Mouse (Mus musculus) midbrain, embryonic 15.5 days (tissue): ENCODE data around the gene Enc1. TPM values are rescaled to one million over a fixed set of nuclear protein-coding genes. Genes with fewer than 3 reads are reported as not detected.

Experiments used
- ATAC-seq: fragments of 200-750 bp; cut with Nextera tagmentation; replicated peaks from 2 replicates; pipeline ENCODE4 v1.8.0; 2017; ENCODE audit warnings: moderate TSS enrichment
- H3K27ac ChIP-seq: fragments of 300-500 bp; sonication (generic); 2 replicates; pipeline ENCODE4 v1.5.1; 2015; ENCODE audit warnings: mild to moderate bottlenecking, inconsistent platforms
- H3K27me3 ChIP-seq: fragments of 300-500 bp; sonication (generic); replicated peaks from 2 replicates; pipeline ENCODE4 v1.6.1; 2015; ENCODE audit warnings: inconsistent platforms
- H3K36me3 ChIP-seq: fragments of 300-500 bp; sonication (generic); replicated peaks from 2 replicates; pipeline ENCODE4 v1.6.1; 2015; ENCODE audit warnings: inconsistent platforms
- H3K4me1 ChIP-seq: fragments of 300-500 bp; sonication (generic); 2 replicates; pipeline ENCODE4 v1.6.1; 2015; ENCODE audit warnings: inconsistent platforms
- H3K4me2 ChIP-seq: fragments of 300-500 bp; sonication (generic); 2 replicates; pipeline ENCODE4 v1.6.1; 2015; ENCODE audit warnings: inconsistent platforms, mild to moderate bottlenecking, moderate library complexity
- H3K4me3 ChIP-seq: fragments of 300-500 bp; sonication (generic); 2 replicates; pipeline ENCODE4 v1.5.1; 2015; ENCODE audit warnings: mild to moderate bottlenecking, inconsistent platforms
- H3K9ac ChIP-seq: fragments of 300-500 bp; sonication (generic); 2 replicates; pipeline ENCODE4 v1.6.1; 2015; ENCODE audit warnings: mild to moderate bottlenecking, inconsistent platforms
- H3K9me3 ChIP-seq: fragments of 300-500 bp; sonication (generic); 2 replicates; pipeline ENCODE4 v1.6.1; 2016; ENCODE audit warnings: inconsistent platforms
- WGBS: fragments of 180-500 bp; shearing (Covaris S2); methylation state at CpG from one replicate; pipeline ENCODE4 v1.1.7; 2015; ENCODE audit warnings: mixed read lengths; 5-methylcytosine and 5-hydroxymethylcytosine counted together
- polyA plus RNA-seq: library from polyadenylated mRNA; unstranded; fragments of >200 nt; fragmentation: Nextera tagmentation; extraction: Ambion mirVana; gene quantifications from 2 replicates; pipeline ENCODE4 v1.2.1, GENCODE M21; 2015

Enc1 gene
- 76.1 and 81.9 TPM in 2 replicates for polyA plus RNA-seq

DNA sequence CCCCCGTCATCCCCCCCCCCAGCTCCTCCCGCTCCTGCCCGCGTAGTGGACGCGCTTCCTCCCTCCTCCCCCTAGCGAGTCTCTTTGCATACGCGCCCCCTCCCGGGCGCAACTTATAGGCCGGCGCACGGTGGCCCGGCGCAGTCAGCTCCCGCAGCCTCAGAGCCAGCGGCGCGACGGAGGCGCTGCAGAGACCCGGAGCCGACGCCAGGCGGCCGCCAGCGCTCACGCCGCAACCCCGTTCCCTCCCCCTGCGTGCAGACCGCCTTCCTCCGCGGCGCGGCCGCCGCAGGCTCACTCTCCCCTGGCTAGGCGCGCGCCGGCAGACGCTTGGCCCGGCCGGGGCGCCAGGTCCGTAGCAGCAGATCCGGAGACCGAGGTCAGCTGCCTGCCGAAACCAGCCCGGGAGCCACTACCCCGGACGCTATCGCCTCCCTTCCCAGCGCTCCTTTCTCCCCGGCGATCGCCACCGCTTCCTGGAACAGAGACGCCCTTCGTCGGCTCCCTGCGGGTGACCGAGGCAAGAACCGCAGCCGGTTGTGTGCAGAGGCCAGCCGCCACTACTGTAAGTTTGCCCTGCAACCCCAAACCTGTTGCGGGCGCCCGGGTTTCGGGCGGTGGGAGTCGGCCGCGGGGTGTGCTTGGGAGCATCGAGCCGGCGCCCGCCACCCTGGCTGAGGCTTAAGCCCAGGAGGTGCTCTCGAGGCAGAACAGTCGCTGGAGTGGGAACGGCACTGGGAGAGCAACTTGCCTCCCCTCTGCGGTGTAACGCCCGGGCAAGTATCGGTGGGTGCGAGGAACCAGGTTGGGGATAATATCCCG lies at the start of gene Enc1:
TSS of gene Enc1 (plus strand) at position 141 of the 822 bp plus-strand sequence.
- H3K4me1 ChIP-seq: peaks cover 57% of the 10 kb centered on the region
- under 1% methylated on average over 86 of the region's 89 CpGs for WGBS

DNA sequence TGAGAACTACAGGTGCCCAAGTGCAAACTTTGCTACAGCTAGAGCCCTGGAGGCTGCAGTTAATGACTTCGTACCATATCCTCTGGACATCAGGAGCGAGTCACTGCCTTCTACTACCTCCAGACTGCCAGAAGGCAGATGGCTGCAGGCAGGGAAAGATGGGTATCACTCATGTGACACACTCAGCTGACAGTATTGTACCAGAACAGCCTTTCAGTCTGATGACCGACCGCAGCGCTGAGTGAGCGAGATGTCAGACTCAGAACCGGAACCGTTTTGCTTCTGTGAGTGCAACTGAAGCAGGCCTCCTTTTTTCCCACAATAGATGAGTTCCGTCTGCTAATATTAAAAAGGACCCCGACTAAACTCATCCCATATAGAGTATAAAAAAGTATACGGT lies 48.3 kb upstream of the Enc1 start:
- ATAC-seq: no peak
- no peaks in the 10 kb centered on the region; the same call in 1 of the 2 replicates for H3K4me1 ChIP-seq
- 90% methylated on average over 11 of the region's 11 CpGs for WGBS

More for the DNA sequence above, at the start of gene Enc1:
- peak; percentile 91 for ATAC-seq
- Histone ChIP-seq H3K27me3 (no peaks in the 10 kb centered on the region), H3K4me3 (peak within 1 kb of the TSS; percentile 79), H3K9me3 (no peaks in the 10 kb centered on the region), H3K27ac (peak within 1 kb of the TSS; percentile 92), H3K9ac (peak within 1 kb of the TSS; percentile 87), H3K4me2 (peak within 1 kb of the TSS; percentile 78), H3K36me3 (0 out of 2 replicates have a peak, but pooled peaks cover 6% of the 10 kb centered on the region)

DNA sequence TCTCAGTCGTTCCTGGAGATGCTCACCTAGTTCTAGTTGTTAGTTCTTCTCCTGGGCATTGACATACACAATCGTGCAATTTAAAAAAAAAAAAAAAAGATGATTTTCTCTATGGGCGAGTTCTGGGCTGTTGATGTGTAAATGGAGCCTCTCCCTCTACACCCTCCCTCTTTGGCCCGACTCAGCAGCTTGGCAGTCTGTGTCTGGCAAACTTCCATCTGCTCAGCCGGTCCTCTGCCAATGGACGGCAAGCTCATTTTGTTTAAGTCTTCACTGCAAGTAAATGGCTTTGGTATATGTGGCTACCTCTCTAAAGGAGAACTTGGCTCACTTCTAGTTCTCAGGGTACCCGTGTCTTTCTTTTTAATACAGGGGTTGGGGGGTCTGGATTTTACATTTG lies 47.5 kb upstream of the Enc1 start:
- Histone ChIP-seq H3K4me1 (peaks cover 3% of the 10 kb centered on the region; the same call in 1 of the 2 replicates), H3K4me3 (no peak overlapping the region), H3K4me2 (no peak overlapping the region), H3K9me3 (no peaks in the 10 kb centered on the region), H3K27me3 (no peaks in the 10 kb centered on the region), H3K27ac (no peak overlapping the region), H3K36me3 (no peaks in the 10 kb centered on the region), H3K9ac (no peak overlapping the region)
- no peak for ATAC-seq
- WGBS: 53% methylated on average over 7 of the region's 7 CpGs

More for the DNA sequence above, 48.3 kb upstream of the Enc1 start:
- no peak overlapping the region for H3K27ac ChIP-seq
- no peaks in the 10 kb centered on the region for H3K9me3 ChIP-seq
- no peak overlapping the region for H3K4me2 ChIP-seq
- H3K4me3 ChIP-seq: no peak overlapping the region
- no peak overlapping the region for H3K9ac ChIP-seq
- no peaks in the 10 kb centered on the region for H3K27me3 ChIP-seq
- H3K36me3 ChIP-seq: no peaks in the 10 kb centered on the region

DNA sequence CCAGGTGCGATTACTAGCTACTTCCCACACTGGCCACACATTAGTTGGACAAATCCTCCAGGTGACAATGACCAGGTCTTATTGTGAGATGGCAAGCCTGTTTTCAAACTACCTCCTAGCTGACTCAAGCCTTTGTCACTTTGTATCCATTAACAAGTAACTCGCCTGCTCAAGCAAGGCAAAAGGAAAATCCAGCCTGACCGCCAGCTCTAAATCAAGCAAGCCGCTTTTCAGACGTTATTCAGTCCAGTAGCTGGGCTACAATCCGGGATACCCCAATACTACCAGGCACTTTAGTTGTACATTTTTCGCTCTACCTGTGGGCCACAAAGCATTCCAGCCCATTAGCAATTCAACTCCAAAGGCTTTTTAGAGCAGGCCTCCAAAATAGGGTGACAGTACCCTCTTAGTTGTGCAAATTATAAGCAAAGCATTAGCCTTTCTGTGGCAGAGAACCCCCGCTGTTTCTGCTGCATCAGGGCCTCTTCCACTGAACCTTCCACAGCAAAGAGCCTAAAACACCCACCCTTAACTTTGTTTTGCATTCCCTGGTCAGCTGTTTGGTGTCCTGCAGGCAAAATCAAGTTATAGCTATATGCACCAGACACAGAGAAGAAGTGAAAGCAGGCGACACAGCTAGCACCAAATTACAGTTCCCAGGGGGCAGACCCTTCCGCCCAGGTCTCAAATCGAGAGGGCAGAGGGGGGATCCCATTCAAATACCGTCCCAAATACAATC lies 44.5 kb upstream of the Enc1 start:
- 62% methylated on average over 12 of the region's 12 CpGs for WGBS
- H3K4me2 ChIP-seq: no peak overlapping the region
- no peak for ATAC-seq

DNA sequence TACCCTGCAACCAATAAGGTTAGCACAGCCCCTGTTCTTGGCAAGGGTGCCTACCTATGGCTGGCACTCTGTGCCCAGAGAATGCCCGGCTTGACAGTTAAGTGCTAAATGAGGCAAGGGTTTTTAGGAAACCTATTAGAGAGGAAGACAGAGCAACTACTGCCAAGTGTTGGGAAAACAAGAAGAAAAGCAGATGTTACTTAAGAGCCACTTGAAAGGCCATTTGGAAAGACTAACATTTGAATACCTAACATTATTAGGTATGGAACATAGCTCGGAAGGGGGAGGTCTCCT lies 44.0 kb upstream of the Enc1 start:
- Histone ChIP-seq H3K27ac (no peak overlapping the region), H3K4me3 (no peak overlapping the region), H3K4me2 (no peak overlapping the region), H3K9ac (no peak overlapping the region), H3K36me3 (no peaks in the 10 kb centered on the region), H3K9me3 (no peaks in the 10 kb centered on the region), H3K4me1 (peaks cover 4% of the 10 kb centered on the region; the same call in 1 of the 2 replicates), H3K27me3 (no peaks in the 10 kb centered on the region)
- 95% methylated on average over 2 of the region's 2 CpGs for WGBS
- ATAC-seq: no peak

More for the DNA sequence above, 44.5 kb upstream of the Enc1 start:
- Histone ChIP-seq H3K9ac (no peak overlapping the region), H3K27ac (no peak overlapping the region), H3K36me3 (no peaks in the 10 kb centered on the region), H3K4me1 (peaks cover 4% of the 10 kb centered on the region; the same call in 1 of the 2 replicates), H3K4me3 (no peak overlapping the region), H3K27me3 (no peaks in the 10 kb centered on the region), H3K9me3 (no peaks in the 10 kb centered on the region)

DNA sequence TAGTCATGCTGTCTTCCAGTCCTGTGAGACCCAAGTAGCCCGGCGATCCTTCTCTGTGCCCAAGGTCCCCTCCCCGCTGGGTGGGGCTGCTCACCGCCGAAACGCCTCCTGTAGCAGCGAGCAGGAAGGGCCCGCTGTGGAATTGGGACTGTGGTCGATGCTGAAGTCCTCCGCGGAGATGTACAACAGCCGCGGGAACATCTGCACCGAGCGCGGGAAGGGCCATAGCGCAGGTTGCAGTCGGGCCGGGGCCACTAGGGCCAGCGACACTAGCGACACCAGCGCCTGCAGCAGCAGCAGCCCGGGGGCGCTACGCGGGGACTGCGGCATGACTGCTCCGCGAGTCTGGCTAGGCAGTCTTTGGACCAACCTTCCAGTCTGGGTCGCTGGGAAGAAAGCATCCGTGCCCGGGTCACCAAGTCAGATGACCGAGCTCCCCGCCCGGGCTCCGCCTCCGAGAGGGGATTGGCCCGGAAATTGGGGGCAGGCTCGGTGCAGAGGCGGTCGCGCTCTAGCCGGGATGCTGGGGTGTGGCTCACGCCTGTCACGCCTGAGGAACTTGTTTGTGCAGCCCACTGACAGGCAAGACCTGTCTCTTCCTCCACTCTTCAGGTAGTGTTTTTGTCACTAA lies 42.9 kb upstream of the Enc1 start, which contains the start of gene Hexb:
TSS of gene Hexb (minus strand) at position 426 of the 631 bp plus-strand sequence.
- peak; percentile 91 for ATAC-seq
- H3K36me3 ChIP-seq: no peaks in the 10 kb centered on the region
- peak within 1 kb of the TSS; percentile 55; the same call in 1 of the 2 replicates for H3K27ac ChIP-seq
- WGBS: under 1% methylated on average over 45 of the region's 45 CpGs
- H3K4me1 ChIP-seq: peaks cover 4% of the 10 kb centered on the region; the same call in 1 of the 2 replicates
- peak within 1 kb of the TSS; percentile 54 for H3K4me3 ChIP-seq
- no peaks in the 10 kb centered on the region for H3K9me3 ChIP-seq
- H3K4me2 ChIP-seq: peak within 1 kb of the TSS; percentile 79
- no peaks in the 10 kb centered on the region for H3K27me3 ChIP-seq
- H3K9ac ChIP-seq: peak within 1 kb of the TSS; percentile 54

DNA sequence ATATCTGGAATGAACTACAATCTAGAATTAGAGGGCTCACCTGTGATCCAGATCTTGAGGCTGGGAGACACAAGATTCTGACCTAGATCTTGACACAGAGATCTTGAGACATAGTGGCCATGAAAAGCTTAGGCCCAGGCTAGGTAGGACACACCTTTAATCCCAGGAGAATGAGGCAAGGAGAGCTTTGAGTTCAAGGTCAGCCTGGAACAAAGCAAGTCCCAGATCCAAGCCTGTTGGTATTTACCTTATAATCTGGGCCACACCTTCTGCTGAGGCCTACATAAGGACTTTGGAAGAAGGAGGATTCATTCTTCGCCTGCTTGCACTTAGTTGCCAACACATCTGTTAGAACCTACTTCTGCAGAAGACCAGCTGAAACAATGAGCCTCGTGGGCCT lies 41.8 kb upstream of the Enc1 start:
- H3K27me3 ChIP-seq: no peaks in the 10 kb centered on the region
- H3K27ac ChIP-seq: no peak overlapping the region
- no peaks in the 10 kb centered on the region for H3K9me3 ChIP-seq
- no peak for ATAC-seq
- WGBS: 80% methylated on average over 2 of the region's 2 CpGs
- H3K4me1 ChIP-seq: peaks cover 4% of the 10 kb centered on the region; the same call in 1 of the 2 replicates
- H3K36me3 ChIP-seq: no peaks in the 10 kb centered on the region
- no peak overlapping the region for H3K9ac ChIP-seq
- H3K4me2 ChIP-seq: no peak overlapping the region
- no peak overlapping the region for H3K4me3 ChIP-seq

DNA sequence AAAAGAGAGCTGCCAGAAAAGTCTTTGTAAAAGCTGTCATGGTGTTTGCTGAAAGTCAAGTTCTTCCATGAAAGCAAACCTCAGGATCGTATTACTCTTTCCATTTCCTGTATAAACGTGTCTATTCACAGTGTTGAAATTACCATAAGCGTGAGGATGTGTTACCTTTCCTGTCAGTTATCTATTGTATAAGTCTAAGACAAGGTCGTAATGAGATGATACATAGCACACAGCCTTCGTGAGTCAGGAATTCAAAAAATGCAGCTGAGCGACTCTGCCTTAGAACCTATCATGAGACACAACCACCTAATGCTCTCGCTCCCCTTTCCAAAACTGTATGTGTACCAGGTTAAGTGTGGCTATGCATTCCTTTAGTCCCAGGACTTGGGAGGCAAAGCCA lies 39.8 kb upstream of the Enc1 start:
- 66% methylated on average over 7 of the region's 7 CpGs for WGBS
- H3K9me3 ChIP-seq: no peaks in the 10 kb centered on the region
- H3K36me3 ChIP-seq: no peaks in the 10 kb centered on the region
- no peak overlapping the region for H3K4me2 ChIP-seq
- H3K4me3 ChIP-seq: no peak overlapping the region
- no peak overlapping the region for H3K9ac ChIP-seq
- H3K27me3 ChIP-seq: no peaks in the 10 kb centered on the region
- ATAC-seq: no peak
- H3K4me1 ChIP-seq: peaks cover 4% of the 10 kb centered on the region; the same call in 1 of the 2 replicates
- no peak overlapping the region for H3K27ac ChIP-seq

DNA sequence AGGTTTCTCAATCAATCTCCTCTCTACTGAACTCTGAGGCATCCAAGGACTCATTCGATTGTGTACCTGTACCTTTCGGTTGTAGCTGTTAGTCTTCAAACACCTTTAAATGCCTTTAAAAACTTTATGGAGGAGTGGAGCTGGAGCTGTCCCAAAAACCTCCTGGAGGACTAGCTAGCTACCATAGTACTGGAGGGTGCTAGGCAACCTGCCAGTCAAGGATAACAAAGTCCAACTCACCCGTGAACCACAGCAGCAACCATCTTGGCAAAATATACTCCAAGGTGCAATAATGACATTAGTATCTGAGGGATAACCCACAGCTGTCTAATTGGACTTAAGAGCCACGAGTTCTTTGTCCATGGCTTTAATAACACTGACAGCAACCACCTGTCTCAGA lies 39.0 kb upstream of the Enc1 start:
- Histone ChIP-seq H3K4me3 (no peak overlapping the region), H3K4me1 (0 out of 2 replicates have a peak, but pooled peaks cover 4% of the 10 kb centered on the region), H3K27me3 (no peaks in the 10 kb centered on the region), H3K4me2 (no peak overlapping the region), H3K36me3 (no peaks in the 10 kb centered on the region), H3K9ac (no peak overlapping the region), H3K9me3 (no peaks in the 10 kb centered on the region), H3K27ac (no peak overlapping the region)
- no peak for ATAC-seq
- 84% methylated on average over 4 of the region's 4 CpGs for WGBS

DNA sequence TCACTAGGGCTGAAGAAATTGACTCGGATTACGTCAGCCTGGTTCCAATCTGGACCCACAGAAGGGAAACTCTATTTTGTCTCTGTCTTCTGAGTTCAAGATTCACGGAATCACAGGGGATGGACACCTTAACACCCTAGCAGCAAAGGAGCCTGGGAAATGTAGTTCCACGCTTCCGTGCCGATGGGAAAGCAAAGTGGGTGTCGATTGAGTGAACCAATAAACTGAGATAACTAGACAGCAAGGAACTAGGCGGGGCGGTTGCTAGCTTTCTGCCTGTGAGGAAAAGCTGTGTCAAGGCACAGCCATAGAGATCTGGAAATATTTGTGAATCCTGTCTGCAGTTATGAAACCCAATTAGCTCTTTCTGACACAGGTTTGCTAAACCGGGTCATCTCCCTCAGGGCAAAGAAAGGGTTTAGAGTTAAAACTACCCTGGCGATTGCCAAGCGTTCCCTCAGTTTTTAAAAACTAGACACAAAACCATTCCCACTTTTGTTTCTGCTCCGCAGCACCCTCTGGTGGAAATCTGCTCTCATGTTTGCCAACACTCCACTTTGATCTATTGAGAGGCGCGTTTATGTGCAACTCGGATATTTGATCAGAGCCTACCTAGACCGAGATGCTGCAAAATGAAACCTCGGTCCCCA lies 35.7 kb upstream of the Enc1 start:
- ATAC-seq: peak; percentile 83
- Histone ChIP-seq H3K27ac (peak overlapping the region; percentile 49), H3K9ac (no peak overlapping the region)

DNA sequence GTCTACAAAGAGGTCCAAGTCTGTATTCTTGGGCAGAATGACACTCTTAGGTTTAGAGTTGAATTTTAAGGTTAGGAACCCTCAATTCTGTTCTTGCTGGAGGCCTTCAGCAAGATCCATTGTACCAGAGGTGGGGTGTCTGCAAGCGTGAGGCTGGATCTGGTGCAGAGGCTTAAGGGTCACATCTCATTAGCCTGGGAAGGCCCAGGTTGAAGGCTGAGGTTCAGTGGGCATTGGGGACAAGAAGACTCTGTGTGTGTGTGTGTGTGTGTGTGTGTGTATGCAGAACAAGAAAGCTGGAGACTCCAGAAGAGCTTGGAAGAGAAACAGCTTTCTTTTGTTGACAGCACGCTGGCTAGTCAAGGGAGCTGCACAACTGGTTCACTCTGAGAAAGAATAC lies 34.9 kb upstream of the Enc1 start:
- Histone ChIP-seq H3K4me1 (no peaks in the 10 kb centered on the region), H3K27me3 (no peaks in the 10 kb centered on the region), H3K4me3 (no peak overlapping the region), H3K36me3 (no peaks in the 10 kb centered on the region), H3K9me3 (no peaks in the 10 kb centered on the region), H3K9ac (no peak overlapping the region), H3K27ac (no peak overlapping the region), H3K4me2 (no peak overlapping the region)
- no peak for ATAC-seq
- 89% methylated on average over 2 of the region's 2 CpGs for WGBS

More for the DNA sequence above, 35.7 kb upstream of the Enc1 start:
- Histone ChIP-seq H3K9me3 (no peaks in the 10 kb centered on the region), H3K4me3 (peak overlapping the region; percentile 27), H3K4me2 (peak overlapping the region; percentile 55), H3K36me3 (no peaks in the 10 kb centered on the region), H3K4me1 (no peaks in the 10 kb centered on the region), H3K27me3 (no peaks in the 10 kb centered on the region)
- WGBS: 12% methylated on average over 18 of the region's 18 CpGs
